Mouse (Mus musculus) forebrain, embryonic 10.5 days (tissue): ENCODE results near the gene Gsta4. TPM values are rescaled to one million over a fixed set of nuclear protein-coding genes. Genes with fewer than 3 reads are reported as not detected.
"Not testable (repeated sequence)": the region's sequence is repeated elsewhere in the genome, so short reads cannot be mapped to it uniquely, and the experiment has no call there.

Experiments used
- DNase-seq: peaks from one replicate; pipeline ENCODE4 v3.0.0-alpha.2; 2017; ENCODE audit warnings: low spot score; ENCODE audit errors: extremely low spot score
- H3K27ac ChIP-seq: fragments of 300-500 bp; sonication (generic); 2 replicates; pipeline ENCODE4 v1.5.1; 2016; ENCODE audit warnings: mild to moderate bottlenecking
- H3K27me3 ChIP-seq: fragments of 300-500 bp; sonication (generic); 2 replicates; pipeline ENCODE4 v1.6.1; 2016; ENCODE audit warnings: mild to moderate bottlenecking; ENCODE audit not compliant: poor library complexity, severe bottlenecking
- H3K36me3 ChIP-seq: fragments of 300-500 bp; sonication (generic); replicated peaks from 2 replicates; pipeline ENCODE4 v1.6.1; 2016; ENCODE audit warnings: mild to moderate bottlenecking, moderate library complexity
- H3K4me1 ChIP-seq: fragments of 300-500 bp; sonication (generic); 2 replicates; pipeline ENCODE4 v1.6.1; 2016
- H3K4me3 ChIP-seq: fragments of 300-500 bp; sonication (generic); 2 replicates; pipeline ENCODE4 v1.5.1; 2016; ENCODE audit warnings: mild to moderate bottlenecking, moderate library complexity
- H3K9me3 ChIP-seq: fragments of 300-500 bp; sonication (generic); 2 replicates; pipeline ENCODE4 v1.6.1; 2016; ENCODE audit warnings: mild to moderate bottlenecking, moderate library complexity
- WGBS: fragments of 180-500 bp; shearing (Covaris S2); methylation state at CpG from one replicate; pipeline ENCODE4 v1.1.7; 2016; 5-methylcytosine and 5-hydroxymethylcytosine counted together
- polyA plus RNA-seq: library from polyadenylated mRNA; unstranded; fragments of >200 nt; fragmentation: Nextera tagmentation; extraction: Ambion mirVana; gene quantifications from 2 replicates; pipeline ENCODE4 v1.2.1, GENCODE M21; 2016

Gsta4 gene
- polyA plus RNA-seq, 1 experiment from 2014 or later, result 103 TPM

DNA sequence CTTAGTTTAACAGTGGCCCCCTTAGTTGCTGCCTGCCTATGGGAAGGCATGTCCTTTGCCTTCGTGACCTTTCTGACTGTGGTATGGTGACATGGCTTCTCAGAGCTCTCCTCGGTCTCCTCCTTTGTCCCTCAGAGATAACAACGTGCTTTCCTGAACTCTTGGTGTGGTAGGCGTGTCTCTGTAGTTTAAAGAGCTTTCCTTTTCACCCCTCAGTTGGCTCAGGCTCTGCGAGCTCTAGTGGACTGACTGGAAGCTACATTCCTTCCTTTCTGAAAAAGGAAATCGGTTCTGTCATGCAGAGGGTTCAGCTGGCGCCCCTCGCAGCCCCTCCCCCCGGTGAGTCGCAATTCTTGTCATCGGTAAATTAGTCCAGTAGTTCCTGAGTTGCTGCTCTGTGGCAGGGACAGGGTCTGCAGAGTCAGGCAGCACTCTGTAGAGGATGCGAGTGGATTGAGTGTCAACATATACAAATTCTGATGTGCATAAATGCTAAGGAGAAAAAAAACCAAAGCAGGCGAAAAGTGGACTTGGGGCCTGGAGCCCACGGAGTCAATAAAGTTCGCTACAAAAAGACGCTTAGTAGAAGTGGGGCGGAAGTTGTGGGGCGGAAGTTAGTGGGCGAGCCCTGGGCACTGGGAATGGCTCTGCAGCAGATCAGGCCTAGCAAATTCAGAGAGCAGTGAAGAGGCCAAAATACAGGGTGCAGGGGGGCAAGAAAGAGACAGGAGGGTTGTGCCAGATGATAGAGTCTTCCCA, 15.7 kb upstream of the Gsta4 start:
- WGBS, result 85% methylated on average over 19 of the region's 19 CpGs
- Histone ChIP-seq H3K27me3 (no peaks in the 10 kb centered on the region), H3K4me1 (no peaks in the 10 kb centered on the region), H3K36me3 (peaks cover 84% of the 10 kb centered on the region), H3K9me3 (no peaks in the 10 kb centered on the region), H3K27ac (no peak overlapping the region), H3K4me3 (no peak overlapping the region)
- DNase-seq, result no peak

DNA sequence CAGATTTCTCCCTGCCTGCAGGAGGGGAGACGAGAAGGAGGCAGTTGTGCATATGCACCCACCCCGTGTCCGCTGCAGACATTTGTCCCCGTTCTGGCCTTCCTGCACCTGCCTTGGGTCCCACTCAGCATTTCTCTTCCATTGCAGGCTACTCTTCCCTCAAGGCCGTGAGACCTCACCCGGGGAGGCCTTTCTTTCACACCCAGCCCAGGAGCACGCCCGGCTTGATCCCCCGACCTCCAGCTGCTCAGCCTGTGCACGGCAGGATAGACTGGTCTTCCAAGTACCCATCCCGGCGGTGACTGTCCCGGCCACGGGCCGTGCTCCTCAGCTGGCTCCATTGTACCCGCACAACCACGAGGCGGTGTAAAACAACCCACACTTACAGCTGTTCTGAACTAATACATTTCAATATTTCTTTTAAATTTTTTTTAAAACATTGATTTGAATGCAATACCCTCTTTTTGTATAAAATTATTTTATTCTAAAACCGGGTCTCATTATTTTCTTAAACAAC, 15.1 kb upstream of the Gsta4 start:
- no peak overlapping the region for H3K4me3 ChIP-seq
- no peak for DNase-seq
- no peaks in the 10 kb centered on the region for H3K27me3 ChIP-seq
- peaks cover 77% of the 10 kb centered on the region for H3K36me3 ChIP-seq
- H3K4me1 ChIP-seq, result no peaks in the 10 kb centered on the region
- H3K9me3 ChIP-seq, result no peaks in the 10 kb centered on the region
- 88% methylated on average over 19 of the region's 19 CpGs for WGBS
- H3K27ac ChIP-seq, result no peak overlapping the region

DNA sequence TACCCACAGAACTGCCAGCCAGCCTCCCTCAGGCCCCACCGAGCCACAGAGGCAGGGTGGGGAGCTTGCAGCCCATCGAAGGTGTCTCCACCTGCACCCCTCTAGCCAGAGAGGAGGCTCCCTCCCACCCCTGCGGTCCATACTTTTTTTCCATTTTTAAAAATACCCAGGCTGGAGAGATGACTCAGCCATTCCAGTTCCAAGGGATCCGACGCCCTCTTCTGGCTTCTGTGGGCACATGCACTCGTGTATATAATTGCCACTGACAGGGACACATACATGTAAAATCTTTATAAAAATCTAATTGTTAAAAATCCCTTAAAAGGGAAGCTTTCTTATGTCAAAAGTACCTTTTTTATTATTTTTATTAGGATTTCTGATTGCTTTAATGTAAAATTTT, 13.7 kb upstream of the Gsta4 start:
- DNase-seq, result no peak
- Histone ChIP-seq H3K27ac (no peak overlapping the region), H3K4me3 (no peak overlapping the region), H3K27me3 (no peaks in the 10 kb centered on the region), H3K4me1 (no peaks in the 10 kb centered on the region), H3K9me3 (no peaks in the 10 kb centered on the region), H3K36me3 (peaks cover 65% of the 10 kb centered on the region)
- 94% methylated on average over 6 of the region's 6 CpGs for WGBS

DNA sequence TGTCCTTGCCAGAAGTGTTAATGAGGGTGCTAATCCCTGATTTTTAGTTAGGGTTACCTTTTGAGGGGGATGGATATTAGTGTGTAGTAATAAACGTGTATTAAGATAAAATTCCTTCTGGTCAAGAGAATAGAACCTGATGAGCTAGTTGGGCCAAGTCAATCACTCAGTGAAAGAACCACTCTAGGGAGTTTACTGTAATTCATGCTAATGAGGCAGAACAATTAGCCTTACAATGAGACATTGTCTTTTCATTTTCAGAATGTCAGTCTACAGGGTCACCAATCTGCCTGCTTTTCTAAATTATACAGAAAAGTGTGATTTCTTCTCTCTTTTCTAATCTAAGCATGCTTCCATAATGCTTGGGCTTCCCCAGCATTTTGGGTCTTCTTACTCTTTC, 8.6 kb upstream of the Gsta4 start:
- DNase-seq, result no peak
- H3K36me3 ChIP-seq, result peaks cover 13% of the 10 kb centered on the region
- 52% methylated on average over 1 of the region's 1 CpGs for WGBS
- H3K4me3 ChIP-seq, result no peak overlapping the region
- H3K4me1 ChIP-seq, result peaks cover 7% of the 10 kb centered on the region
- H3K9me3 ChIP-seq, result no peaks in the 10 kb centered on the region
- no peak overlapping the region for H3K27ac ChIP-seq
- no peaks in the 10 kb centered on the region for H3K27me3 ChIP-seq

DNA sequence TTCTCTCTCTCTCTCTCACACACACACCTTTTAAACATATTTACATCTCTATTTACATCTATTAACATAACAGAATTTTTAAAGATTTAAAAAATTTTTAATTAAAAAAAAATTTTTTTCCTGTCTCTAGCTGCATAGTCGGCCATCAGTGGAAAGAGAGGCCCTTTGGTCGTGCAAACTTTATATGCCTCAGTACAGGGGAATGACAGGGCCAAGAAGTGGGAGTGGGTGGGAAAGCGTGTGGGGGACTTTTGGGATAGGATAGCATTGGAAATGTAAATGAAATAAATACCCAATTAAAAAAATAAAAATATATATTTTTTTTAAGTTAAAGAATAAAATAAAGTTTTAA, 7.7 kb upstream of the Gsta4 start:
- WGBS, result 56% methylated on average over 3 of the region's 3 CpGs
- H3K4me3 ChIP-seq, DNase-seq, H3K4me1 ChIP-seq, H3K27ac ChIP-seq, H3K36me3 ChIP-seq, H3K9me3 ChIP-seq, H3K27me3 ChIP-seq: not testable (repeated sequence)

DNA sequence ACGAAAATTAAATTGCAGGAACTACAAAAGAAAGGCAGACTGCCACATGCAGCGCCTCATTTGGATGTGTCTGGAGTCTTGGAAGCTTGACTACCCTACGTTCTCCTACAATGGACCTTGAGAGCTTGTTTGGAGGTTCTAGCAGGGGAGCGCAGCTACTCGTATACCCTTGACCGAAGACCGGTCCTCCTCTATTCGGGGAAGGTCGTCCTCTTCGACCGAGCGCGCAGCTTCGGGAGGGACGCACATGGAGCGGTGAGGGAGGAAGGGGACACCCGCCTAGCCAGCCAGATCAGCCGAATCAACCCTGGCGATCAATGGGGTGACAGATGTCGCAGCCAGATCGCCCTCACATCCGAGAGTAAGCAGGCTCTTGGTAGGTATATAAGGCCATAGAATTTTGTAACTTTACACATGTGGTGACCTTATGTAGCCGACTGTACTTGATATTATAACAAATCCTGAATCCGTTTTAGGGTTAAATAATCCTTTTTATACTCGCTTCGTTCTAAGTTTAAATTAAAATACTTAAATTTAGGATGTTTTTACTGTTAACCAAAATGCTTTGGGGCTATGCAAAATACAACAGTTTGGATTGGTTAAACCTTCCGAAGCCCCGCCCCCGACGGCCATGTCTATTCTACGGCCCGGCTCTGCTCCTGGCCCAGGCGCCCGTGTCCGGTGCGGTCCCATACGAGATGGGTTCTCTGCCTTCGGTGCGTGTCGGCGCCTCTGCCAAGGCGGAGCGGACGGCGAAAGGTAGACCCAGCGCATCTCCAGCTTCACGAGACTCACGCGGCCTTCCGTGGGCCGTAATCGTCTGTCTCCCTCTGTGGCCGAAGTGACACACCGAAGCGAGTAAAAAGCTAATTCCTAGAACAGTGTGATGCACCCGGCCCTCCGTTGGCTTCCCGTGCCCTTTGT, 7.0 kb upstream of the Gsta4 start:
- under 1% methylated on average over 55 of the region's 58 CpGs for WGBS
- peak; percentile 92 for DNase-seq
- H3K4me1 ChIP-seq, result peaks cover 7% of the 10 kb centered on the region
- peak overlapping the region; percentile 93 for H3K27ac ChIP-seq
- no peaks in the 10 kb centered on the region for H3K9me3 ChIP-seq
- peak overlapping the region; percentile 62 for H3K4me3 ChIP-seq
- no peaks in the 10 kb centered on the region for H3K36me3 ChIP-seq
- H3K27me3 ChIP-seq, result no peaks in the 10 kb centered on the region

DNA sequence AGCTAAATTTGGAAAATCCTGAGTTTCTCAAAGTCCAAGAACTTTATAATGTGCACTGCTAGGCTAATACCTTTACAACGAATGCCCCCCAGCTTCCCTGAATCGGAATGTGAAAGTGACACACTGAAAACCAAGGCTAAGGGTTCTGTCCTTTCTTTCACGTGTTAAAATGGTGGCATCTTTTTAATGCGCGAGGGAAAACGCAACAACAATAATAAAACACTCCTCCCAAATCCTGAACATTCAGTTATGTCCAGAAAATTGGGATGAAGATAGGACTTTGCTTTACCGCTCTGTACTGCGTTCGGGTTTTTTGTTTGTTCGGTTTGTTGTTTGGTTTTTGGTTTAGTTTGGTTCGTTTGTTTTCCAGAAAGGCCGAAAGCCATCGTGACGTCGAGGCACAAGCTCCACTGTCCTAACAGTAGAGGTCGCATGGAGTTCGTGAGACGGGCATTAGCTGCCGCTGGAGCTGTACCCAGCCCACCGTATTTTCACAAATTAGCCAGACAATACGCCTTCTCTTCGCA, 6.3 kb upstream of the Gsta4 start:
- Histone ChIP-seq H3K27ac (peak overlapping the region; percentile 93), H3K27me3 (no peaks in the 10 kb centered on the region), H3K4me3 (peak overlapping the region; percentile 62), H3K4me1 (peaks cover 7% of the 10 kb centered on the region), H3K36me3 (no peaks in the 10 kb centered on the region), H3K9me3 (no peaks in the 10 kb centered on the region)
- WGBS, result under 1% methylated on average over 22 of the region's 22 CpGs
- peak; percentile 76 for DNase-seq

DNA sequence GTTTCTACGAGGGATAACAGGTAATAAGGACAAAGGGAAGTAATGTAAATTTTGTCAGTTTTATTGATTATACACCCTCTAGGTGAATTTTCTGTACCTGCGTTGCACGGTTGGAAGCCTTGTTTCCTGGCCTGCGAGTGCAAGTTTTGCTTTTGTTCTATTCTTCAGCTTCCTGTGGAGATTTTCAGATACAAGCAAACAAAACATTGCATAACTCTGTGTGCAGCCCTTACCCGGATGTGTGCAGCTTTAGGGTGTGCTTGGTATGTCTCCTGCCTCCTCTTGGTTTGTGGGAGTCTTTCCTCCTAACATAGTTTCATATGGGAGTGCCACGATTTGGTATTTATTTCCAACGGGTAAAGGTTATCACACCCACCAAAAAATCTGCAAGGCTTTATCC, 5.7 kb upstream of the Gsta4 start:
- 59% methylated on average over 7 of the region's 7 CpGs for WGBS
- no peak for DNase-seq

DNA sequence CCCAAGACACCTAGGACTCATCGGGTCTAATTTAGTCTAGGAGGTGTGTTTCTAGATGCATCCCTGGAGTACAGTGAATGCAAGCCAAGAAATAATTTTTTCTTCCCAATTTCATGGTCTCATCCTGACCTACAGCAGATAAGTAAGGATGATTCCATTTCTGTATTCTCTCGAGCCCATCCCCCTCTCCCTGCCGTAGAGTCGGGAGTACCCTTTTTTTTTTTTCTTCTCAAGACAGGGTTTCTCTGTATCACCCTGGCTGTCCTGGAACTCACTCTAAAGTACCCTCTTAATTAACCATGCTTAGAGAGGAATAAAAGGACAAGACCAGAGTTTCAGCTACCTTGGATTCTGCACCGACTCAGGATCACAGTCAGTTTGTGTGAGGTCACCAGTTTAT, 4.4 kb upstream of the Gsta4 start:
- no peak overlapping the region for H3K27ac ChIP-seq
- no peaks in the 10 kb centered on the region for H3K27me3 ChIP-seq
- no peak for DNase-seq
- peaks cover 7% of the 10 kb centered on the region for H3K4me1 ChIP-seq
- H3K9me3 ChIP-seq, result no peaks in the 10 kb centered on the region
- no peaks in the 10 kb centered on the region for H3K36me3 ChIP-seq
- H3K4me3 ChIP-seq, result no peak overlapping the region
- WGBS, result 79% methylated on average over 5 of the region's 5 CpGs

More for the DNA sequence above, 5.7 kb upstream of the Gsta4 start:
- no peaks in the 10 kb centered on the region for H3K36me3 ChIP-seq
- H3K9me3 ChIP-seq, result no peaks in the 10 kb centered on the region
- peak overlapping the region; percentile 62 for H3K4me3 ChIP-seq
- peak overlapping the region; percentile 93 for H3K27ac ChIP-seq
- peaks cover 7% of the 10 kb centered on the region for H3K4me1 ChIP-seq
- no peaks in the 10 kb centered on the region for H3K27me3 ChIP-seq

DNA sequence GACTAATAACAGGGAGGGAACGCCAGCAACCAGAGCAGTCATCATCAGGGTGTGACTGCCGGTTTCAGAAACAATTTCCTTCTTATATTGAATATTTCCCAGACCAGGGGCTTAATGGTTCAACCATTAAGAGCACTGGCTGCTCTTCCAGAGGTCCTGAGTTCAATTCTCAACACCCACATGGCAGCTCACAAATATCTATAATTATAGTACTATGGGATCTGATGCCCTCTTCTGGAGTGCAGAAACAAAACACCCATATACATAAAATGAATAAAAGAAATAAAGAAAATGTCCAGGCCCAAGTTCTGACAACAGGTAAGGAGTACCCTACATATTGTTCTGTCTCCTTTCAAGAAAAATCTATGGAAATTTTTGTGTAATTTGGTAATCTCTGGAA, 3.5 kb upstream of the Gsta4 start:
- peaks cover 7% of the 10 kb centered on the region for H3K4me1 ChIP-seq
- no peak overlapping the region for H3K4me3 ChIP-seq
- no peak overlapping the region for H3K27ac ChIP-seq
- H3K36me3 ChIP-seq, result no peaks in the 10 kb centered on the region
- no peak for DNase-seq
- no peaks in the 10 kb centered on the region for H3K27me3 ChIP-seq
- WGBS, result 86% methylated on average over 2 of the region's 2 CpGs
- H3K9me3 ChIP-seq, result no peaks in the 10 kb centered on the region

DNA sequence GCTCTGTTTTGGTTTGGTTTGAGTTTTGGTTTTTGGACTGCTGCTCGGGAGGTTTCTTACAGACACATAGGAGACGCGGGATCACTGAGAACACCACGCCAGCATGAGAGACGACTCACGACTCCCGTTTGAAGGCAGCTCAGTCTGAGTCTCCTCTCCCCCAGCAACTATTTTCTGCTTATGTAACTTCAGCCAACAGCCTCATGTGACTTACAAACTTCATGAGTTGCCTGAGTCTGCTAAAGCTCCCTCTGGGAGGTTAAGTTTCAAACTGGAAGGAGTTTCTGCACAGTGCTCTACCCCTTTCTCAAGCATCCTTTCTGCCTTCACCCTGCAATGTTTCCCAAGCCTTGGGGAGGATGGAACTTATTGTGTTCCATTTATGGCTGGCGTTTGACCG, 3.1 kb downstream of the Gsta4 start:
- Histone ChIP-seq H3K4me3 (no peak overlapping the region), H3K36me3 (no peaks in the 10 kb centered on the region), H3K27ac (no peak overlapping the region), H3K4me1 (peaks cover 8% of the 10 kb centered on the region), H3K9me3 (no peaks in the 10 kb centered on the region), H3K27me3 (peaks cover 13% of the 10 kb centered on the region)
- WGBS, result 92% methylated on average over 9 of the region's 9 CpGs
- DNase-seq, result no peak

DNA sequence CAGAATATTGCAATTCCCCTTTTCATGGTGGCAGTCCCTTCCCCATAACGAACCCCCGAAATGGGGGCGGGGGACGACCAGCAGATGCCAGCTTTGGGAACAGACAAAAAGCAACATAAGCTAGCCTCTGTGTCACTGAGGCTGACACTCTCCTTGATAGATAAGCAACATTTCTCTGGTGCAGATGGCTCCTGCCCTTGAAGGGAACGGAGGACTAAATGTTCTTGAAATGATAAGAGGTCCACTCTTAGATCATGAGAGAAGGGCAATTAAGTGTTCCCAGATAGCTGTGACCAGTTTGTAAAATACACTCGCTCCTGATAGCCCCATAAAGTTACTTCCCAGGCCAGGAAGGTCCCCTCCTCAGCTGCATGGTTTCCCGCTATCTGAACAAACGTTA, 6.3 kb downstream of the Gsta4 start:
- H3K4me1 ChIP-seq, result peaks cover 40% of the 10 kb centered on the region
- no peaks in the 10 kb centered on the region for H3K36me3 ChIP-seq
- H3K4me3 ChIP-seq, result no peak overlapping the region
- WGBS, result 85% methylated on average over 8 of the region's 8 CpGs
- H3K27me3 ChIP-seq, result peaks cover 19% of the 10 kb centered on the region
- H3K27ac ChIP-seq, result no peak overlapping the region
- DNase-seq, result no peak
- H3K9me3 ChIP-seq, result no peaks in the 10 kb centered on the region
